Mouse (Mus musculus) lung, postnatal 0 days (tissue): ENCODE measurements around the gene Nr3c2.

Source experiments
- CTCF ChIP-seq: IDR thresholded peaks from 2 replicates; pipeline ENCODE4 v1.5.1; 2016; ENCODE audit warnings: antibody characterized with exemption, mild to moderate bottlenecking
- EP300 ChIP-seq: IDR thresholded peaks from 2 replicates; pipeline ENCODE4 v1.6.1; 2016; ENCODE audit warnings: antibody characterized with exemption, mild to moderate bottlenecking, control low read depth

- TF ChIP-seq CTCF (no peak), EP300 (no peak)
Observed at GRCm38 (mm10) chr8:76965046-76965445, 65.8 kb downstream of the Nr3c2 start.
